Mouse (Mus musculus) myocyte (in vitro differentiated cells): ENCODE measurements around the gene Tnnt2. TPM values are rescaled to one million over a fixed set of nuclear protein-coding genes. Genes with fewer than 3 reads are reported as not detected.

ENCODE experiments used
- H3K27me3 ChIP-seq: one replicate; pipeline ENCODE4 v1.6.1; 2011; ENCODE audit not compliant: control insufficient read depth, insufficient read depth, insufficient read length
- H3K36me3 ChIP-seq: one replicate; pipeline ENCODE4 v1.6.1; 2011; ENCODE audit not compliant: control insufficient read depth, insufficient read depth
- H3K4me2 ChIP-seq: one replicate; pipeline ENCODE4 v1.6.1; 2011; ENCODE audit warnings: low read depth, control low read depth
- H3K4me3 ChIP-seq: one replicate; pipeline ENCODE4 v1.5.1; 2011; ENCODE audit warnings: mild to moderate bottlenecking, control low read depth, moderate library complexity
- H3K79me2 ChIP-seq: one replicate; pipeline ENCODE4 v1.6.1; 2011; ENCODE audit not compliant: control insufficient read depth, insufficient read depth
- H3ac ChIP-seq: one replicate; pipeline ENCODE4 v1.6.1; 2011; ENCODE audit not compliant: control insufficient read depth, insufficient read length
- CEBPB ChIP-seq: IDR thresholded peaks from 2 replicates; pipeline ENCODE4 v1.6.1; 2011; ENCODE audit warnings: mild to moderate bottlenecking, moderate library complexity; ENCODE audit not compliant: poor library complexity, insufficient read depth, severe bottlenecking
- E2F4 ChIP-seq: IDR thresholded peaks from one replicate; pipeline ENCODE4 v1.6.1; 2011; ENCODE audit warnings: mild to moderate bottlenecking, control low read depth, moderate library complexity; ENCODE audit not compliant: insufficient read depth
- MAX ChIP-seq: IDR thresholded peaks from one replicate; pipeline ENCODE4 v1.6.1; 2011; ENCODE audit warnings: low read depth, mild to moderate bottlenecking, control low read depth
- MYOD1 ChIP-seq, 3 experiments: IDR thresholded peaks; one replicate each; pipeline ENCODE4 v1.6.1; 2011; ENCODE audit warnings: control low read depth in 2 of 3, low read depth in 2 of 3, mild to moderate bottlenecking in 2 of 3, moderate library complexity in 1 of 3; ENCODE audit not compliant: insufficient read length in 2 of 3, control insufficient read depth in 1 of 3
- MYOG ChIP-seq, 3 experiments: IDR thresholded peaks; one replicate each; pipeline ENCODE4 v1.6.1; 2011; ENCODE audit warnings: control low read depth in 2 of 3, low read depth in 2 of 3, mild to moderate bottlenecking in 2 of 3; ENCODE audit not compliant: insufficient read length in 2 of 3, control insufficient read depth in 1 of 3, insufficient read depth in 1 of 3
- POLR2A ChIP-seq: IDR thresholded peaks from one replicate; pipeline ENCODE4 v1.6.1; 2011; ENCODE audit warnings: low read depth, mild to moderate bottlenecking, control low read depth, moderate library complexity; ENCODE audit not compliant: insufficient read length
- POLR2AphosphoS2 ChIP-seq: IDR thresholded peaks from one replicate; pipeline ENCODE4 v1.6.1; 2011; ENCODE audit warnings: low read depth, control low read depth; ENCODE audit not compliant: insufficient read length
- REST ChIP-seq: IDR thresholded peaks from one replicate; pipeline ENCODE4 v1.6.1; 2011; ENCODE audit warnings: mild to moderate bottlenecking, control low read depth, moderate library complexity; ENCODE audit not compliant: insufficient read depth, insufficient read length
- SRF ChIP-seq: IDR thresholded peaks from one replicate; pipeline ENCODE4 v1.6.1; 2011; ENCODE audit warnings: low read depth; ENCODE audit not compliant: control insufficient read depth, insufficient read length
- TCF12 ChIP-seq: IDR thresholded peaks from one replicate; pipeline ENCODE4 v1.6.1; 2011; ENCODE audit warnings: mild to moderate bottlenecking, control low read depth; ENCODE audit not compliant: poor library complexity, insufficient read depth, severe bottlenecking
- TCF3 ChIP-seq: IDR thresholded peaks from one replicate; pipeline ENCODE4 v1.6.1; 2011; ENCODE audit warnings: low read depth, control low read depth; ENCODE audit not compliant: insufficient read length
- USF1 ChIP-seq: IDR thresholded peaks from one replicate; pipeline ENCODE4 v1.6.1; 2011; ENCODE audit warnings: low read depth, mild to moderate bottlenecking, control low read depth, moderate library complexity
- polyA plus RNA-seq: library from polyadenylated mRNA; unstranded; fragments of >200 nt; fragmentation: generic; extraction: Trizol; gene quantifications from one replicate; pipeline ENCODE4 v1.2.1, GENCODE M21; 2012; ENCODE audit warnings: missing spikeins

Tnnt2 gene
- polyA plus RNA-seq, 1 experiment, result 2,000 TPM

DNA sequence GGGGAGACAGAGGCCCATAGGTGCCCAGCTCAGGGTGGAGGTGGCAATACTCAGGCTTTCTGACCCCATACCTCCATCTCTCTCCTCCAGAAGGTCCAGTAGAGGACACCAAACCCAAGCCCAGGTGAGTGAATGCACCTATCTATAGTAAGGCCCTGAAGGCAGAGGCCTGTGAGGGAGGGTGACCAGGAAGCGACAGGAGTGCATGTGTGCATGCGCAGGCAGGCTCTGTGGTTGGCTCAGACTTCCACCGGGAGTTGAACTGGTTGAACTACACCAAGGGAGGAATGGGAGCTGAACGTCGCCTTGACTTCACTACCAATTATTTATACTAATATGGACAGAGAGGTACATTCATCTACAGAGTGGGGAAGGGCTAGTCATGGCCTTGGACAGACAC lies 10.5 kb downstream of the Tnnt2 start:
- Histone ChIP-seq H3K27me3 (no peaks in the 10 kb centered on the region), H3K79me2 (peaks cover 72% of the 10 kb centered on the region), H3K4me2 (peak overlapping the region; percentile 89), H3K4me3 (peak overlapping the region; percentile 29), H3K36me3 (peaks cover 39% of the 10 kb centered on the region), H3ac (no peak overlapping the region)
- TF ChIP-seq POLR2AphosphoS2, result peak; percentile 53
- TF ChIP-seq POLR2A, result peak; percentile 50
- no peak for TF ChIP-seq USF1
- no peak for TF ChIP-seq REST

- H3K27me3 ChIP-seq, result no peaks in the 10 kb centered on the region
- no peak overlapping the region for H3ac ChIP-seq
- H3K36me3 ChIP-seq, result peaks cover 44% of the 10 kb centered on the region
These were observed 11.0 kb downstream of the Tnnt2 start for GRCm38 (mm10) chr1:135847139-135847562.

GRCm38 (mm10) chr1:135847611-135848351 lies 11.6 kb downstream of the Tnnt2 start:
- H3K27me3 ChIP-seq, result no peaks in the 10 kb centered on the region
- TF ChIP-seq POLR2AphosphoS2 (peak; percentile 68), USF1 (no peak), TCF3 (no peak), MYOG (IDR thresholded peaks at IDR 0.05; ENCODE audit: control insufficient read depth in 1 of 3, insufficient read depth in 1 of 3, insufficient read length in 2 of 3, low read depth in 2 of 3) (no peak), POLR2A (peak; percentile 52), E2F4 (no peak), MYOD1 (IDR thresholded peaks at IDR 0.05; ENCODE audit: control insufficient read depth in 1 of 3, insufficient read length in 2 of 3, low read depth in 2 of 3) (no peak)
- peak overlapping the region; percentile 17 for H3ac ChIP-seq
- peaks cover 48% of the 10 kb centered on the region for H3K36me3 ChIP-seq
- H3K4me3 ChIP-seq, result peak overlapping the region; percentile 29
- H3K79me2 ChIP-seq, result peaks cover 70% of the 10 kb centered on the region
- peak overlapping the region; percentile 89 for H3K4me2 ChIP-seq

More at GRCm38 (mm10) chr1:135847139-135847562, 11.0 kb downstream of the Tnnt2 start:
- TF ChIP-seq CEBPB (no peak), POLR2AphosphoS2 (peak; percentile 71), E2F4 (no peak), REST (no peak), POLR2A (peak; percentile 36)
- Histone ChIP-seq H3K4me2 (peak overlapping the region; percentile 89), H3K79me2 (peaks cover 75% of the 10 kb centered on the region), H3K4me3 (peak overlapping the region; percentile 29)

GRCm38 (mm10) chr1:135850722-135851512 lies 14.8 kb downstream of the Tnnt2 start:
- TF ChIP-seq E2F4 (no peak), MYOG (IDR thresholded peaks at IDR 0.05; ENCODE audit: control insufficient read depth in 1 of 3, insufficient read depth in 1 of 3, insufficient read length in 2 of 3, low read depth in 2 of 3) (no peak), POLR2AphosphoS2 (peak; percentile 70), POLR2A (peak; percentile 29)
- no peaks in the 10 kb centered on the region for H3K27me3 ChIP-seq
- peaks cover 56% of the 10 kb centered on the region for H3K79me2 ChIP-seq
- peak overlapping the region; percentile 8 for H3K4me3 ChIP-seq
- H3K4me2 ChIP-seq, result peak overlapping the region; percentile 89
- H3K36me3 ChIP-seq, result peaks cover 60% of the 10 kb centered on the region
- no peak overlapping the region for H3ac ChIP-seq

DNA sequence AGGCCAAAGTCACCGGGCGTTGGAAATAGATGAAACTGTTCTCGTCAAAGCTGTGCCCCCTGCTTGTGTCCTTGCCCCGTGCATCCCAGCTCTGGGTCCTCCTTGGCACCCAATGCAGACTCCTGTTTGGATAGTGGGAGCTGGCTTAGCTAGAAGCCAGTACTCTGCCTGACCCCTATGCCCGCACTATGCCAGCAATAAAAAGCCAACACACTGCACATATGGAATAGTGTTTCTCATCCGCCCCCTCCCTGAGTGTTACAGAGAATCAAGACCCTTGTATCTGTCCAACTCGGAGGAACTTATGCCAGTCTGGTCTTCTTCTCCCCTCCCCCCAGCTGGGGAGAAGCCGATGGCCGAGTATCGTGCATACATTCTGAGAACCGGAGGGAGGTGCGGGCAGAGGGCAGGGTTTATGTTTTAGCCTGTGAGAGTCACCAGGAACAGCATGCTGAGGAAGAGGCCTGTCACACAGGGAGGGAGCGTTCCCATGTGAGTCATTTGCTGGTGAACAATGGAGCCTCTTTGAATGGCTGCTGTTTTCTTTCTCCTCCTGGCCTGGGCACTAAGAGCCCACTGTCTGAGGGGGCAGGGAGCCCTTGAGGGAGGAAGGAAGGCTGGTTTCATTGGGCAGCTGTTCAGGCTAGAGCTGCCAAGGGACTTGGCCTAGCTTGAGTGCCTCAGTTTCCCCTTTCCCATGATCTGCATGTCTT lies 16.0 kb downstream of the Tnnt2 start:
- H3K79me2 ChIP-seq, result peaks cover 43% of the 10 kb centered on the region
- H3ac ChIP-seq, result no peak overlapping the region
- peak overlapping the region; percentile 8 for H3K4me3 ChIP-seq
- H3K4me2 ChIP-seq, result peak overlapping the region; percentile 89
- peak; percentile 65 for TF ChIP-seq POLR2AphosphoS2
- TF ChIP-seq MYOD1 (IDR thresholded peaks at IDR 0.05; ENCODE audit: control insufficient read depth in 1 of 3, insufficient read length in 2 of 3, low read depth in 2 of 3), result peak in 2 of 3 experiments; percentile 37 to 66
- no peak for TF ChIP-seq POLR2A
- TF ChIP-seq MAX, result peak; percentile 49
- no peak for TF ChIP-seq TCF12
- no peak for TF ChIP-seq SRF
- TF ChIP-seq E2F4, result no peak
- TF ChIP-seq USF1, result no peak
- no peak for TF ChIP-seq CEBPB
- TF ChIP-seq REST, result no peak
- peak in 1 of 3 experiments; percentile 21 for TF ChIP-seq MYOG (IDR thresholded peaks at IDR 0.05; ENCODE audit: control insufficient read depth in 1 of 3, insufficient read depth in 1 of 3, insufficient read length in 2 of 3, low read depth in 2 of 3)
- H3K36me3 ChIP-seq, result peaks cover 59% of the 10 kb centered on the region
- H3K27me3 ChIP-seq, result no peaks in the 10 kb centered on the region
